8 mouse cellular contexts compared by ENCODE assay signal in genomic region chr15:68363058-68363735, GRCm38 (mm10).
DNase-seq lines count a peak whose midpoint lies in the region; ATAC-seq lines count a peak whose summit lies in the region.

No protein-coding gene starts in this region.

- under 1% methylated on average over 44 of the region's 72 CpGs for WGBS in hindbrain, embryonic 12.5 days

- no peaks in the 10 kb centered on the region for H3K36me3 ChIP-seq in hindbrain, embryonic 12.5 days

- H3K4me1 ChIP-seq in hindbrain, embryonic 12.5 days = peaks cover 9% of the 10 kb centered on the region

- H3K27me3 ChIP-seq in hindbrain, embryonic 12.5 days = no peaks in the 10 kb centered on the region

- H3K9ac ChIP-seq in hindbrain, embryonic 12.5 days = peak overlapping the region; percentile 85

- no peaks in the 10 kb centered on the region for H3K9me3 ChIP-seq in hindbrain, embryonic 12.5 days (replicated peaks)

- peak overlapping the region; percentile 92 for H3K27ac ChIP-seq in hindbrain, embryonic 12.5 days

- peak; percentile 97 for ATAC-seq in hindbrain, embryonic 12.5 days (ENCODE audit: low FRiP score)

- H3K4me2 ChIP-seq in hindbrain, embryonic 12.5 days (replicated peaks) = peak overlapping the region; percentile 52

- H3K4me3 ChIP-seq in hindbrain, embryonic 12.5 days = peak overlapping the region; percentile 80

- peak; percentile 100 for DNase-seq in NIH3T3 (ENCODE audit: low read depth)
- peak; percentile 99 to 100 for DNase-seq in cerebellum, postnatal 10 days
- peak; percentile 99 for DNase-seq in frontal cortex, postnatal 10 days (ENCODE audit: low spot score in 2 of 2)
- peak; percentile 97 to 99 for DNase-seq in layer of hippocampus, postnatal 14 days (ENCODE audit: low spot score in 2 of 2)
- peak; percentile 100 for DNase-seq in lung, postnatal 14 days
- DNase-seq in retina, adult 2 months (ENCODE audit: low read depth, low spot score) = peak; percentile 99
- peak; percentile 99 for DNase-seq in thymus, postnatal 36 days

Comparison
In these comparisons a context has a peak if more than half of its experiments do, and no peak if none do; other contexts are left out.
1. Peak in every context shown above with its lines: DNase-seq, ATAC-seq, H3K4me3 ChIP-seq and H3K27ac ChIP-seq.